Mouse (Mus musculus): Measurements from ENCODE around the gene Capn9. TPM values are rescaled to one million over a fixed set of nuclear protein-coding genes. Genes with fewer than 3 reads are reported as not detected.

The Capn9 gene
- not detected in 2 replicates for total RNA-seq (2015; ENCODE audit: low replicate concordance)
- not detected in 2 replicates for total RNA-seq (2017; ENCODE audit: low replicate concordance)

DNA sequence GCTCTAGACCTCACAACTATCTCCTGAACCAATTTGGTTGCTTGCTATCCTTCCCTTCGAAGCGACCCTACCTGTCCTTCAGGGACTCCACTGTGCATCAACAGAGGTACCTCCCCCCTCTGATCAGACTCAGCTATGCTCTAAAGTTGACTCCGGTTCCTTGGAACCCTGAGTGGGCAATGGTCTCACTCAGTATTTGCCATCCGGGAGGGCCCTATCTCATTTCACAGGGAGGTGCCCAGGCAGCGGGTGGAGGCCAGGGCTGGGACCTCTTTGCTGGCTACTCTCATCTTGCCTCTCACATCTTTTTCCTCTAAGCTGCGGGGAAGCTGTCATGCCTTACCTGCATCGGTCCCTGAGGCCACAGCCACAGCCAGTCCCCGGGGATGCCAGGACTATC lies at the start of gene Capn9:
TSS of gene Capn9 (plus strand) at position 301 of the 400 bp plus-strand sequence.
- ATAC-seq (replicated peaks; ENCODE audit: low FRiP score, poor library complexity, severe bottlenecking), result no peak

DNA sequence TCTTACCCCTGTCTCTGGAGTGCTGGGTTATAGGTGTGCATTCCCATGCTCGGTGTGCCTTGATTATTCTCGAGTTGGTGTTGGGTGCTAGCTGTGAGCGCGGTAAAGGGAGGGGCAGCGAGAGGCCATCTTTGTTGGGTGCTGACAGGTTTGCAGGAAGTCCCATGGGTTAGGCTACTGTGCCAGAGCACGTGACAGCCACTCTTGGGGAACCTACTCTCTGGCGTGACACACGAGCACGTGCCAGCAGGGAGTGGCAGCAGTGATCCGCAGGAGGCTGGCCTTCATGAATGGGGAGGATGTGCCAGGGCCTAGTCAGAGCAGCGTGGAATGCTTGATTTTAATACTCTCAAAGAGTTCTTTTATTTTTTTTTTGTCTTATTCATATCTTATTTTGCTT lies 49.6 kb upstream of the Capn9 start:
- ATAC-seq (replicated peaks; ENCODE audit: low FRiP score, poor library complexity, severe bottlenecking), result no peak

DNA sequence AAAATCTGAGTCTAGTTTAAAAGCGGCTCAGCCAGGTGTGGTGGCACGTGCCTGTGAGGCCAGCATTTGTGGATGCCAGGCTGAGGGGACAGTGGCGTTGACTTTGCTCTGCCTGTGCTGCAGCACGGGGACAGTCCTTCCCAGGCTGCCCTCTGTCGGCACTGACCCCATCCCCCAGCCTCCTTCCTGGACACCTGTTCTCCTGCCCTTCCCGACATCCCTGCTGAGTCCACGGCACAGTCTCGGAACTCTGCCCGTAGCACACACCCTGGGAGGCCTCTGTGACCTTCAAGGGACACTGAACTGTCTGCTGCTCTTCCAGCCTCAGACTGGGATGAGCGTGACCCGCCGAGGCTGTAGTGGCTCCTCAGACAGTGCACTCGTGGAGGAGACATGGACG lies 45.8 kb upstream of the Capn9 start:
- no peak for ATAC-seq (replicated peaks; ENCODE audit: low FRiP score, poor library complexity, severe bottlenecking)

DNA sequence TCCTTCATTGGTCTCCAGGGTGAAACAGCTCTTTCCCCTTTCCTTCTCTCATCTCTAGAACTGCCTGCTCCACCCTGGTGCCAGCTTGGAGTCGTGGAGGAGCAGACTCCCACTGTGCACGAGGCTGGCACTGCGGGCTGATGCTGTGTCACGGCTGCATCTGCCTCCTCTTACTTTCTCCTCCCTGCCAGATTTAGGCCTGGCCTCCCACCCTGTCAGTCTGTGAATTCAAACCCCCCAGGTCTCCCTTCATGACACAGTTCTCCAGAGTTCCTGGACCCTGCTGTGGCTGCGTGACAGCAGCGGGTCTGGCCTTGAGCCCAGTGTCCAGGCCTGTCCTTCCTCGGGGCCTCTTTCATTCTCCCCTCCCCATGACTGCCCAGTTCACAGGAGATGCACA lies 45.4 kb upstream of the Capn9 start:
- ATAC-seq (replicated peaks; ENCODE audit: low FRiP score, poor library complexity, severe bottlenecking), result no peak

DNA sequence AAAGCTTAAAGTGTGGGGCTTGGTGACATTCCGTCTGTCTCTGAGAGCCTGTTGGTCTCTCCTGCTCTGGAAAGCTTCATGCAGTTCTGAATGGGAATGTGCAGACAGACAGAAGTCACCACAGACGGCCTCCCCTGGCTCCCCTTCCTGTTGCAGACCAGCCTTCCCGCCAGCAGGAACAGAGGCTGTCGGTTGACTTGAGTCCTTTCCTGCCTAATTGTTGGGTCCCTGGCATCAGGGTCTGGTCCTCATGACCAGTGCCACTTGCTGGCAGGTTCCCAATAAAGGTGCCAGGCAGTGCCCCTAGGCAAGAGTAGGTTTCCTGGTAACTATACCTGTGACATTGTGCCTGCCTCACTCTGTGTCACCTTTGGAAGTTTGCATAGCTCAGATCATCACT lies 44.9 kb upstream of the Capn9 start:
- ATAC-seq (replicated peaks; ENCODE audit: low FRiP score, poor library complexity, severe bottlenecking), result no peak

DNA sequence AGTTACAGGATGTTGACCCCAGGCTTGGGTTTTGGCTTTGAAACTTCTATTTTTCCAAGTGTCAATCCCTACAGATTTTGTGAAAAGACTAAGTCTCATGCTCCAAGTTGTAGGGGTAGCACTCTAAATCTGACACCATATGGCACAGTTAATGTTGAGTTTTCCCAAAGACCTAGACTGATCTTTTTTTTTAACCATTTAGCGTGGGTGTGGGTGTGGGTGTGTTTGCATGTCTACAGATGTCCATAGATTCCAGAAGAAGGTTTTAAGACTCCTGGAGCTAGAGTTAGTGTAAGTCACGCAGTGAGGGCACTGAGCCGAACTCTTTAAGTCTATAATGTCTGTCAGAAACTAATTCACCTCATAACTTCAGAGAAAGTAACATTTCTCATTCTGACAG lies 43.3 kb upstream of the Capn9 start:
- ATAC-seq (replicated peaks; ENCODE audit: low FRiP score, poor library complexity, severe bottlenecking), result no peak

DNA sequence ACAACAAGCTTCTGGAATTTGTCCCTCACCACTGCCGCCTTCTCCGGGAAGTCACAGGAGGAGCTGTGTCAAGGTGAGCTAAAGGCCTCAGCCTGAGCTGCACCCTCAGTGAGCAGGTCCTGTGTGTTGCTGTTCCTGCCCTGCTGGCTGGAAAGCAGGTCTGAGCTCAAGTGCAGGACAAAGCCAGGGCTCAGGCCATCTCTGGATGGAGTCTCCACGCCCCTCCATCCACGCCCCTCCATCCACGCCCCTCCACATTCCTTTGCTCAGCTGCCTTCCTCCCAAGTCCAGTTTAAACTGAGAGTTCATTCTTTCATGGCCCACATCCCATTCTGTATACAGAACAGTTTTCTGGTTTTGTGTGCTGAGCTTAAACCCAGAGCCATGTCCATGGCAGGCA lies 40.5 kb upstream of the Capn9 start:
- no peak for ATAC-seq (replicated peaks; ENCODE audit: low FRiP score, poor library complexity, severe bottlenecking)

DNA sequence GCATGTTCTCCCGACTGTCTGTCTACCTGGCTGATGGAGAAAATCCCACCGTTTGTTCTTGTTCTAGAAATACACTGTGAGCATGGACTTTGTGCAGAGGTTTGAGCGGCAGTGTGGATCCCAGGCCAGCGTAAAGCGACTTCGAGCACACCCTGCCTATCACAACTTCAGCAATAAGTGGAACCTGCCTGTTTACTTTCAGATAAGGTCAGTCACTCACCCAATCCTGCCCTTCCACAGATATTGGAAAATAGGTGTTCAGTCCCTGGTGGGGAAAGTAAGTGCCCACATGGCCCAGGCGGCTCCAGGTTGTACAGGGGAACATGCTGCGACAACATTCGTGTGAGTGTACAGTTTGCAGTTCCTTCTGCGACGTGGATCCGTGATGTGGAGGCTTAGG lies 35.0 kb upstream of the Capn9 start:
- ATAC-seq (replicated peaks; ENCODE audit: low FRiP score, poor library complexity, severe bottlenecking), result no peak

DNA sequence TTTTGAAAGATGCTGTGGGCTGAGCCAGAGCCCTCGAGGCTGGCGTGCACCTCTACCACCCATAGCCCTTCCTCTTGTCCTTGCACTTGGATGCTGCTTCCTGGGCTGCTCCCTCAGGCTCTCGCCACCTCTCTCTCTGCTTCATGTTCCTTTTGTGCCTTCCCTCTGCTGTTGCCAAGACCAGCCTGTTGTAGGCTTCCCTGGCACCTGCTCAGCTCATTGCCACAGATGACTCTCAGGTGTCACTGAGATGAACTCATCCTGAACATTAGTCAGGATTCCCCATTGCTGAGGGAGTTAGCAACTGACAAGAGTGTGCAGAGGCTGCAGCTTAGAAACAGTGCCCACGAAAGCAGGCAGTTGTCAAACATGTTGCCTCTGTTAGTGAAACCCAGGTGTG lies 33.9 kb upstream of the Capn9 start:
- ATAC-seq (replicated peaks; ENCODE audit: low FRiP score, poor library complexity, severe bottlenecking), result no peak

DNA sequence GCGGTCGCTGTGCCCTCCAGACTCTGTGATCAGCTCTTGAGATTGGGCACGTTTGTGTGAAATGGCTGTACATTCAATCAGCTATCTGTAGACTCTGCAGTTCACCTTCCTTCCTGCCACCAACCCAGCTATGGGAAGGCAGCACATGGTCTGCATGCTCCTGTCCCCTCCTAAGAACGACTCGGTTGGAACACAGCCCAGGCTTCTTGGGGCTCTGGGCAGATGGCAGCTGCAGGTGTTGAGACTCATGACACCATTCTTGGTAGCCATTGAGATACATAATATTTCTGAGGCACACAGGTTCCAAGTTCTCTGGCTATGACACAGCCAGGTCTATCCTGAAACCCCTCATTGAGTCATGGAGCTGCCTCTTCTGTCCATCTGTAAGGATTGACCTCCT lies 32.6 kb upstream of the Capn9 start:
- ATAC-seq (replicated peaks; ENCODE audit: low FRiP score, poor library complexity, severe bottlenecking), result no peak

DNA sequence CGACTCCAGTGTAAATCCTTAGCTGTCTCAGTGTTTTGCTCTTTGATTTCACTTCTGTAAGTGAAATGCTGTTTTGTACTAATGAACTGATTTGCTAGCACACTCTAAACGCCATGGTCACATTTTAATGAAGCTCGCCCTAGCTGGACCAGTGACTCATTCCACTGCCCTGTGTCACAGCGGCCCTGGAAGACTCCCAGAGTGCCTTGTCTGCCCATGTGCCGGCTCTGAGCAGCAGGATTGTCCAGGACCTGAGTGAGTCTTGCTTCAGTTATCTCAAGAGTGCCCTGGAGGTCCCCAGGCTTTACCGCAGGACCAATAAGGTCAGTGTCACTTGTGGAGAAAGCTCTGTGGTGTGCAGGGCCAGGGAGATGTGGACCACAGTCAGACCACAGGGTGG lies 29.5 kb upstream of the Capn9 start:
- ATAC-seq (replicated peaks; ENCODE audit: low FRiP score, poor library complexity, severe bottlenecking), result no peak

DNA sequence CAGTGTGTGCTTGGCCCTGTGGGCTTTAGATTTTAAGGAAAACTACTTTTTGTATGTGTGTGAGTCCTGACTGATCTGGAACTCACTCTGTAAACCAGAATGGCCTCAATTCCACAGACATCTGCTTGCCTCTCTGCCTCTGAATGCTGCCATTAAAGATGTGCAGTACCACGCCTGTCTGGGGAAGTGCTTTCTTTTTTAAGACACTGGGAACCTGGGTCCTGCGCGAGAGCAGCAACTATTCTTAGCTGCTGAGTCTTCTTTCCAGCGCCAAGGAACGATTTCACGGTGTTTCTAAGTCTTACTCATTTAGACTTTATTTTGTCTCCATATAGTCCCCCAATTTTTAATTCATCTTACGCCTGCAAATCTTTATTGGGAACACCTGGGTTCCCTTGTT lies 29.1 kb upstream of the Capn9 start:
- ATAC-seq (replicated peaks; ENCODE audit: low FRiP score, poor library complexity, severe bottlenecking), result no peak

DNA sequence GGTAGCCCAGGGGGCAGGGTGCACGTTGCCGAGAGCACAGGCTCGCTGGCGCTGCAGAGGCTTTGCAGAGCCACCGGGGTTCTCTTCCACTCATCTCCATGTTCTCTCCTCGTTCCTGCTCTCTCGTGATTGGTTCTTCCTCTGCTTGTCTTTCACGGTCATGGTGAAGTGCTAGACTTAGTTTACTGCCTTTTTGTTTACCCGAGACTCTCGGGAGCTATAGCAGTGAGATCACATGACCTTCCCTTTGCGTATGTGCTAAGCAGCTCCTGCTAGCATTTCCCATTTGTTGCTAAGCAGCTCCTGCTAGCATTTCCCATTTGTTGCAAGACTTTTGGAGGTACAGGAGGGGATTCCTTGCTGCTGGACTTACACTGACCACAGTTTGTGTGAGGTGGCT lies 28.6 kb upstream of the Capn9 start:
- no peak for ATAC-seq (replicated peaks; ENCODE audit: low FRiP score, poor library complexity, severe bottlenecking)

DNA sequence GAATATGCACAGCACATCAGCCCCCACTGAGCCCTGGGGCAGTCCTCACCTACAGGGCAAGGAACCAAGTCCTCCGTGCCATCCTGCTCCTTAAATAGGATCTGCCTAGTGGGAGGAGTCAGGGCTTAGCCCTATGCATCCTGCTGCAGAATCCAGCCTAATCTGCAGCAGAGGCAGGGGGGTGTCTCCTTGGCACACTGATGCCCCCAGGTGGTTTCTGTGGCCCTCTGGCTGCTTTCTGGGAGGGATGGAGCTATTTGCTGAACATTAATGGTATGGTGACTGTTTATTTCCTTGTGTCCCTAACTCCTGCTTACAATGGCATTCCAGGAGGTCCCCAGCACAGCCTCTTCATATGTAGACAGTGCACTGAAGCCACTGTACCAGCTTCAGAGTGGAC lies 27.7 kb upstream of the Capn9 start:
- ATAC-seq (replicated peaks; ENCODE audit: low FRiP score, poor library complexity, severe bottlenecking), result no peak

DNA sequence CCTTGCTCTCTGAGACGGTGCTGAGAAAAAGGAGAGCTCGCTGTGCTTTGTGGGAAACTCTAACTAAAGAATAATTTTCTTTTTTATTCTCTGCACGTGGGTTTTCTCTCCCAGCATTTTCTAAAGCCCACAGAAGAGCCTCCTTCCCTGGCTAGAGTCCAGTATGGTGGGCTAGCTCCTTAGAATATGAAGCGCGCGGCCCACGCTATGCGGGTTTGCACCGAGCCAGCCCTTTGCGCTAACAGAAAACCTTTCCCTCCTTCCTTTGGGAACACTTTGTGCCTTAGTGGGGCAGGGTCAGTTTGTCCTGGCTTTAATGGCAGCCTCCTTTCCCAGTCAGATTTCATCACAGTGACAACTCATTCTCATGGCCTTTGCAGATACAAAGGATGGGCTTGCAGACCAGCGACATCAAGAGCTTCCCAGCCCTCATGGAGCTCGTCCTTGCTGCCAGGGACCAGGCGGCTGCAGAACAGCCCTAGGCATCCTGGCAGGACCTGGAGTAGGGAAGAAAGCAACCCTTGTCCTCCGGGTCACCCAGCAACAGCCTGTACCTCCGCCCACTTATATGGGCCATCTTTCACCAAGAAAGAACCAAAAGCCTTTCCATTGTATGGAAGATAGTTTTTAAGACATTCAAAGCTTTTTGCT lies 24.8 kb upstream of the Capn9 start:
- no peak for ATAC-seq (replicated peaks; ENCODE audit: low FRiP score, poor library complexity, severe bottlenecking)

DNA sequence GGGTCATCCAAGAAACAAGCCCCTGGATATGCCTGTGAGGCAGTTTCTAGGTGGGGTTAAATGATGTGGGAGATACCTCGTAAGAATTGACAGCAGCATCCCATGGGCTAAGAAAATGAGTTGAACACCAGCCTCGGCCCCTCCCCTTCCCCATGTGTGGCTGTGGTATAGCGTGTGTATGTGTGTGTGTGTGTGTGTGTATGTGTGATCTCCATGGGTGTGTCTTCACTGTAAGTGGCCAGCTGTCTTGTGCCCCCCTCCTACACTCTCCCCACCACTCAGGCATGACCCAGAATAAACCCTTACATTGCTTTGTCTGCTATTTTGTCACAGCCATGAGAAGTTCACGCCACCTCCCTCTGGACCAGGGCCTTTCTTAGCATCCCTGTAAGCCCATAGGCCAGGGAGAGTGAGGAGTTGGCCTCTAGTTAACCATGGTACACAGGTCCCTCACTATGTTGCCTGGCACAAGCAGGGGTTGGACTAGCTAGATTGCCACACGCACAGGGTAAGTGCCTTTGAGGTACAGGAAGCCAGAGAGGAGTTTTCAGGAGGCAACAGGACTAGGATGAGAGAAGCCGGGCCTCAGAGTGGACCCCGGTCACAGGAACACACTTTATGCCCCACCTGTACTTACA lies 20.7 kb upstream of the Capn9 start:
- no peak for ATAC-seq (replicated peaks; ENCODE audit: low FRiP score, poor library complexity, severe bottlenecking)

DNA sequence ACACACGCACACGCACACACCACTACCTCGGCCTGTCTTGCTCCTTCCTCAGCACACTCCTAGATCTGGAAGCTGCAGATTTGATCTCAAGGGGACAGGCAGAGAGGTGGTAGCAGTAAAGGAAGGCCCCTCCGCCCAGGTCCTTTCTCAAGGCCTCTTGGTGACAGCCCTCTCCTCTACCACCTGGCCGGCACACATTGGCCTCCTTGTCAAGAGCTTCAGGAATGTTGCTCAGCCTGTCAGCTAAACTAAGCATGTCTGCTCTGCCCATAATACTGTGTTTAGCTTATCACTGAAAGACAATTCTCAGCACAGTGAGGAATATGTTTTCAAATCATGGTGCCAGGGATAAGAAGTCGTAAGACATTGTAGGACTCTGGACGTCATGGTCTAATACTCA lies 19.7 kb upstream of the Capn9 start:
- ATAC-seq (replicated peaks; ENCODE audit: low FRiP score, poor library complexity, severe bottlenecking), result no peak

DNA sequence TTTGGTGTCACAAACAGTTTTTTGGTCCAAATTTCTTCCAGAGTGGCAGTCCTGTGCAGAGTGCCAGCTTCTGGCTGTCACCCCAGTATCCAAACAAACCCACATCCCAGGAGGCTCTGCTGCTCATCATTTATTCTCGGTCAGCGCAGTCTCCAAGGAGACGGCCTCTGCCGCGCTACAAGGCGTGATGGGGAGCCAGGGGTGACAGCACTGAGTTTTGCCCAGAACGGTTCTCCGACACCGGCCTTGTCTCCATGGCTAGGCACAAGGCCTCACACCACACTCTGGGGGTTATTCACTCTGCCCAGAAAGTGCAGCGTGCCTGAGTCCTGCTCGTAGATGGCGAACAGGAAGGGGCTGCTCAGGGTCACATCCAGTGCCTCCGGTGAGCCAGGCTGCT lies 19.3 kb upstream of the Capn9 start:
- no peak for ATAC-seq (replicated peaks; ENCODE audit: low FRiP score, poor library complexity, severe bottlenecking)

DNA sequence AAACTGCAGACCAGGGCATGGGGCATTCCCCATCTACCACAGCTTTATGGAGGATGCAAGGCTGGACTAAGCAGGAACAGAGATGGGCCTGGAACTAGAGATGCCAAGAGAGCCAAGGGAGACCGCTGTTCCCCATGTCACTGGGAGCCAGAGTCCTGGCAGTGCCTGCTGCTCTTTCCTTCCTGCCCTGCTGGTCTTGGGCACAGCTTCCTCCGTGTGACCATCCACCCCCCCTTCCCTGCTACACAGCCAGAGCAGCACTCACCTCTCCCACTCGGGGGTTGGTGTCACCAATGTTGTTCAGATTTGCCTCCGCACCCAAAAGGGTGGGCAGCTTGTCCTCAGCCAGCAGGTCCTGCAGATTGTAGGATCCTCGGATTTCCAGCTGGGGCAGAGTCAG lies 18.4 kb upstream of the Capn9 start:
- ATAC-seq (replicated peaks; ENCODE audit: low FRiP score, poor library complexity, severe bottlenecking), result no peak

DNA sequence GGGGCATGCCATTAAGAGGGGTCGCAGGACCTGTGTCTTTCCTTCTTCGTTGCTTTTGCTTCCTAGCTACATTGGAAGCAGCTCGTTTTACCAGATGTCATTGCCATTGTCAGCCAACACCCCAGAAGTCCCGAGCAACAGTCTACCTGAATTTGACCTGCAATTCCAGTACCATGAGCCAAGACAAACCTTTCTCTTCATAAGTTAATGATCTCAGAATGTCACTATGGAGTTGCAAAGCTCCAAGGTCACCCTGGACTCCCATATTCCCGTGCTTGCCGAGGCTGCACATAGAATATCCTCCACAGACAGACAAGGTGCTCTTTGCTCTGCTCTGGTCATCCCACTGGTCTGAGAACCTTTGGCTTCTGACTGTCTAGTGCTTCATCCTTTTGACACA lies 8.8 kb upstream of the Capn9 start:
- ATAC-seq (replicated peaks; ENCODE audit: low FRiP score, poor library complexity, severe bottlenecking), result no peak

DNA sequence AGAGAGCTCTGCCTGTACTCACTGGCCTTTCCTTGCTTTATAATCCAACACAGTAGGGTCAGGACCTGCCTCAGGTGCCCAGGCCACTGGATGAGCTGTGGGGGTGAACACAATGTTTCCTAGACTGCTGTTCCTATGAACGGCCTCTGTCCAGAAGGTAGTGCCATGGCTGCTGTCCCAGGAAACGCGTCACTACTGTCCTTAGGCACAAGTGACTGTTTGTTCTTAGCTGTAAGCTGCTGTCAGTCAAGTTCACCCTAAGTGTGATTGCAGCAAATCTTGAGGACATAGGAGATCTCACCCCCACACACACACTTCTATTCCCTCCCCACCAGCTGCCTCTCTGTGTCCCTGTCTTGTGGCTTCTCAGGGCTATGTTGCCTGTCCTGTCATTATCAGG lies 8.3 kb upstream of the Capn9 start:
- no peak for ATAC-seq (replicated peaks; ENCODE audit: low FRiP score, poor library complexity, severe bottlenecking)

DNA sequence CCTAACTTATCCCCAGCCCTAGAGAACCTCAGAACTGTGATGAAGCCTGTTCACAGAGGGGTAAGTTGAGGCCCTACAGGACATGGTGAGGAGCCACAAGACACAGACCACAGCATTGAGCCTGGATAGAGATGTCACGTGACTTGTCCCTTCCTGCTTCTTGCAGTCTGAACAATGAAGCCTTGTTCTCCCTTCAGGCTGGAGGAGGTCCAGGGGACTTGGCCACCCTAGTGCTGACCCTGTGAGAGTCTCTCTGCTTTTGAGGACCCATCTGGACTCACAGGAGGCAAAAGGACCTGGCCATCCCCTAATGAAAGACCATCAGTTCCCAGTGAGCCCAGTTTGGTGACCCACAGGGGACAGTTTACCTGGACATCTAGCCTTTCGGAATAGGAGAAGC lies 6.8 kb upstream of the Capn9 start:
- no peak for ATAC-seq (replicated peaks; ENCODE audit: low FRiP score, poor library complexity, severe bottlenecking)

All from erythroblast, adult 5-6 weeks (primary cell).